Comparison of ENCODE assay signal across 8 mouse cellular contexts in genomic region chr19:53925338-53925751, GRCm38 (mm10). TPM values are rescaled to one million over a fixed set of nuclear protein-coding genes. Genes with fewer than 3 reads are reported as not detected.
DNase-seq lines count a peak whose midpoint lies in the region; ATAC-seq and TF ChIP-seq lines count a peak whose summit lies in the region.

No protein-coding gene starts in this region.

- TF ChIP-seq CTCF in intestine, postnatal 0 days (IDR thresholded peaks at IDR 0.05; ENCODE audit: low read depth): peak; percentile 57
- TF ChIP-seq CTCF in ES-Bruce4 (IDR thresholded peaks at IDR 0.05; ENCODE audit: low read depth, low read length): peak; percentile 38

- TF ChIP-seq EP300 in ES-Bruce4 (IDR thresholded peaks at IDR 0.05; ENCODE audit: insufficient read depth, low read depth, low read length): no peak

- peak; percentile 37 for DNase-seq in 3134 (ENCODE audit: extremely low read depth, insufficient read length, low spot score)
- peak; percentile 28 to 46 for DNase-seq in thymus, postnatal 10 days (ENCODE audit: low spot score in 2 of 2)
- no peak for DNase-seq in forebrain, embryonic 10.5 days (ENCODE audit: extremely low spot score, low spot score)
- DNase-seq in layer of hippocampus, postnatal 10 days (ENCODE audit: low spot score in 2 of 2): no peak

- H3K27me3 ChIP-seq in intestine, postnatal 0 days (replicated peaks; ENCODE audit: control insufficient read depth, insufficient read depth, low read length): no peaks in the 10 kb centered on the region
- no peaks in the 10 kb centered on the region for H3K27me3 ChIP-seq in intestine, embryonic 15.5 days (replicated peaks)
- no peaks in the 10 kb centered on the region for H3K27me3 ChIP-seq in ES-Bruce4 (ENCODE audit: control insufficient read depth, insufficient read depth, low read length, poor library complexity, severe bottlenecking)
- no peaks in the 10 kb centered on the region for H3K27me3 ChIP-seq in forebrain, embryonic 10.5 days (ENCODE audit: poor library complexity, severe bottlenecking)

- no peaks in the 10 kb centered on the region for H3K4me1 ChIP-seq in intestine, postnatal 0 days (replicated peaks; ENCODE audit: control insufficient read depth, insufficient read depth, low read length)
- H3K4me1 ChIP-seq in intestine, embryonic 15.5 days (replicated peaks): no peaks in the 10 kb centered on the region
- no peaks in the 10 kb centered on the region for H3K4me1 ChIP-seq in ES-Bruce4 (ENCODE audit: control insufficient read depth, insufficient read depth, low read length)
- H3K4me1 ChIP-seq in forebrain, embryonic 10.5 days: no peaks in the 10 kb centered on the region

- H3K4me3 ChIP-seq in intestine, postnatal 0 days (ENCODE audit: low read depth, low read length): no peak overlapping the region
- H3K4me3 ChIP-seq in intestine, embryonic 15.5 days (replicated peaks): no peak overlapping the region
- H3K4me3 ChIP-seq in ES-Bruce4 (ENCODE audit: low read depth, low read length): no peak overlapping the region
- no peak overlapping the region for H3K4me3 ChIP-seq in forebrain, embryonic 10.5 days

- peaks cover 60% of the 10 kb centered on the region for H3K36me3 ChIP-seq in intestine, postnatal 0 days (ENCODE audit: control insufficient read depth, insufficient read depth)
- H3K36me3 ChIP-seq in intestine, embryonic 15.5 days: peaks cover 6% of the 10 kb centered on the region
- H3K36me3 ChIP-seq in ES-Bruce4 (ENCODE audit: control insufficient read depth, insufficient read depth, low read length, poor library complexity, severe bottlenecking): peaks cover 3% of the 10 kb centered on the region; the same call in 1 of the 2 replicates
- H3K36me3 ChIP-seq in forebrain, embryonic 10.5 days (replicated peaks): peaks cover 63% of the 10 kb centered on the region

- H3K4me2 ChIP-seq in intestine, postnatal 0 days (replicated peaks; ENCODE audit: low read depth): no peak overlapping the region
- no peak overlapping the region for H3K4me2 ChIP-seq in intestine, embryonic 15.5 days (replicated peaks)

- WGBS in intestine, postnatal 0 days: 77% methylated on average over 2 of the region's 2 CpGs
- WGBS in intestine, embryonic 15.5 days: 85% methylated on average over 2 of the region's 2 CpGs
- WGBS in forebrain, embryonic 10.5 days: 87% methylated on average over 2 of the region's 2 CpGs

- TF ChIP-seq POLR2A in ES-Bruce4 (IDR thresholded peaks at IDR 0.05; ENCODE audit: insufficient read depth, low read length): no peak

- no peak overlapping the region for H3K27ac ChIP-seq in intestine, postnatal 0 days (ENCODE audit: low read depth, low read length)
- no peak overlapping the region for H3K27ac ChIP-seq in intestine, embryonic 15.5 days
- H3K27ac ChIP-seq in ES-Bruce4 (ENCODE audit: insufficient read depth, low read length): no peak overlapping the region
- no peak overlapping the region for H3K27ac ChIP-seq in forebrain, embryonic 10.5 days

- no peak for ATAC-seq in intestine, postnatal 0 days
- ATAC-seq in intestine, embryonic 15.5 days: no peak
- peak; percentile 72 for ATAC-seq in erythroid progenitor cell, adult 5-6 weeks (replicated peaks; ENCODE audit: low FRiP score, poor library complexity, severe bottlenecking)

- no peaks in the 10 kb centered on the region for H3K9me3 ChIP-seq in intestine, postnatal 0 days (ENCODE audit: control insufficient read depth)
- no peaks in the 10 kb centered on the region for H3K9me3 ChIP-seq in intestine, embryonic 15.5 days
- peaks cover 4% of the 10 kb centered on the region; the same call in 1 of the 2 replicates for H3K9me3 ChIP-seq in ES-Bruce4 (replicated peaks; ENCODE audit: control insufficient read depth, insufficient read depth, low read length, poor library complexity, severe bottlenecking)
- H3K9me3 ChIP-seq in forebrain, embryonic 10.5 days: no peaks in the 10 kb centered on the region; the same call in 1 of the 2 replicates

- no peak overlapping the region for H3K9ac ChIP-seq in intestine, postnatal 0 days (ENCODE audit: low read depth, low read length)
- no peak overlapping the region for H3K9ac ChIP-seq in intestine, embryonic 15.5 days
- H3K9ac ChIP-seq in ES-Bruce4 (ENCODE audit: low read depth, poor library complexity, severe bottlenecking): no peak overlapping the region

RNA-seq across cellular contexts. Expression of gene Shoc2, which starts 18.8 kb away (rescaled TPM):
- polyA plus RNA-seq in intestine, postnatal 0 days (2015; fragmentation: Nextera tagmentation; extraction: Ambion mirVana): 26.1 and 33.3 TPM in 2 replicates
- 37.5 and 42.9 TPM in 2 replicates for polyA plus RNA-seq in intestine, embryonic 15.5 days (2015; fragmentation: Nextera tagmentation; extraction: Ambion mirVana)
- polyA plus RNA-seq in ES-Bruce4 (2011; ENCODE audit: insufficient read depth, insufficient read length, low read depth, missing spikeins): 69.0 and 70.4 TPM in 2 replicates
- total RNA-seq in erythroid progenitor cell, adult 5-6 weeks (2015; ENCODE audit: low replicate concordance): 29.9 and 53.2 TPM in 2 replicates
- 31.7 and 40.3 TPM in 2 replicates for total RNA-seq in erythroid progenitor cell, adult 5-6 weeks (2017; ENCODE audit: low replicate concordance)
- 59.6 and 71.0 TPM in 2 replicates for polyA plus RNA-seq in forebrain, embryonic 10.5 days (2016; fragmentation: Nextera tagmentation; extraction: Ambion mirVana)
- total RNA-seq in layer of hippocampus, postnatal 10 days (2021): 10 to 100 TPM; 50.3 to 56.3 TPM

RNA-seq across cellular contexts. Expression of gene Bbip1, which starts 19.1 kb away (rescaled TPM):
- polyA plus RNA-seq in intestine, postnatal 0 days (2015; fragmentation: Nextera tagmentation; extraction: Ambion mirVana): 71.7 and 75.7 TPM in 2 replicates
- 73.3 and 79.2 TPM in 2 replicates for polyA plus RNA-seq in intestine, embryonic 15.5 days (2015; fragmentation: Nextera tagmentation; extraction: Ambion mirVana)
- polyA plus RNA-seq in ES-Bruce4 (2011; ENCODE audit: insufficient read depth, insufficient read length, low read depth, missing spikeins): 43.2 and 44.5 TPM in 2 replicates
- 85.1 and 109 TPM in 2 replicates for total RNA-seq in erythroid progenitor cell, adult 5-6 weeks (2015; ENCODE audit: low replicate concordance)
- 41.2 and 69.2 TPM in 2 replicates for total RNA-seq in erythroid progenitor cell, adult 5-6 weeks (2017; ENCODE audit: low replicate concordance)
- polyA plus RNA-seq in forebrain, embryonic 10.5 days (2016; fragmentation: Nextera tagmentation; extraction: Ambion mirVana): 104 and 105 TPM in 2 replicates
- total RNA-seq in layer of hippocampus, postnatal 10 days (2021): 10 to 100 TPM; 91.9 to 92.8 TPM

RNA-seq across cellular contexts. Expression of gene Pdcd4, which starts 33.3 kb away (rescaled TPM):
- polyA plus RNA-seq in intestine, postnatal 0 days (2015; fragmentation: Nextera tagmentation; extraction: Ambion mirVana): 65.5 and 75.2 TPM in 2 replicates
- 65.1 and 73.7 TPM in 2 replicates for polyA plus RNA-seq in intestine, embryonic 15.5 days (2015; fragmentation: Nextera tagmentation; extraction: Ambion mirVana)
- 71.8 and 78.8 TPM in 2 replicates for polyA plus RNA-seq in ES-Bruce4 (2011; ENCODE audit: insufficient read depth, insufficient read length, low read depth, missing spikeins)
- 44.0 and 45.4 TPM in 2 replicates for total RNA-seq in erythroid progenitor cell, adult 5-6 weeks (2015; ENCODE audit: low replicate concordance)
- 32.2 and 56.3 TPM in 2 replicates for total RNA-seq in erythroid progenitor cell, adult 5-6 weeks (2017; ENCODE audit: low replicate concordance)
- polyA plus RNA-seq in forebrain, embryonic 10.5 days (2016; fragmentation: Nextera tagmentation; extraction: Ambion mirVana): 46.7 and 47.0 TPM in 2 replicates
- total RNA-seq in layer of hippocampus, postnatal 10 days (2021): 100 to 1,000 TPM; 110 to 118 TPM

Comparison
In these comparisons a context has a peak if more than half of its experiments do, and no peak if none do; other contexts are left out.
1. DNase-seq: peak in 3134 (single experiment) and thymus, postnatal 10 days (2 of 2); none in forebrain, embryonic 10.5 days (single experiment) and layer of hippocampus, postnatal 10 days (0 of 2).